Mouse (Mus musculus): ENCODE data around the gene Nphs2.

GRCm38 (mm10) chr1:156271654-156272053, 38.9 kb upstream of the Nphs2 start:
- TF ChIP-seq CTCF (IDR thresholded peaks at IDR 0.05; ENCODE audit: borderline replicate concordance, extremely low read depth, insufficient read depth, insufficient read length), result no peak
- no peak for TF ChIP-seq POLR2A (IDR thresholded peaks at IDR 0.05; ENCODE audit: borderline replicate concordance, extremely low read depth, insufficient read depth, insufficient read length, poor library complexity, severe bottlenecking)
